Mouse (Mus musculus) olfactory bulb, adult 2 months (tissue): Measurements from ENCODE around the gene Slmap.

Experiments
- CTCF ChIP-seq: fragments of 200-500 bp; IDR thresholded peaks from 2 replicates; pipeline ENCODE4 v1.5.1; 2012; ENCODE audit warnings: low read depth, mild to moderate bottlenecking, low read length, moderate library complexity; ENCODE audit not compliant: insufficient read depth
- POLR2A ChIP-seq: fragments of 200-500 bp; IDR thresholded peaks from 2 replicates; pipeline ENCODE4 v1.6.1; 2012; ENCODE audit warnings: mild to moderate bottlenecking, low read depth, low read length, moderate library complexity; ENCODE audit not compliant: insufficient read depth

GRCm38 (mm10) chr14:26439996-26440395, 94.7 kb downstream of the Slmap start:
- TF ChIP-seq CTCF = no peak
- TF ChIP-seq POLR2A = no peak
